Mouse (Mus musculus): ENCODE data around the gene Trmt6. TPM values are rescaled to one million over a fixed set of nuclear protein-coding genes. Genes with fewer than 3 reads are reported as not detected.

The Trmt6 gene
- total RNA-seq (2023) = 10 to 100 TPM; 32.4 to 40.8 TPM

DNA sequence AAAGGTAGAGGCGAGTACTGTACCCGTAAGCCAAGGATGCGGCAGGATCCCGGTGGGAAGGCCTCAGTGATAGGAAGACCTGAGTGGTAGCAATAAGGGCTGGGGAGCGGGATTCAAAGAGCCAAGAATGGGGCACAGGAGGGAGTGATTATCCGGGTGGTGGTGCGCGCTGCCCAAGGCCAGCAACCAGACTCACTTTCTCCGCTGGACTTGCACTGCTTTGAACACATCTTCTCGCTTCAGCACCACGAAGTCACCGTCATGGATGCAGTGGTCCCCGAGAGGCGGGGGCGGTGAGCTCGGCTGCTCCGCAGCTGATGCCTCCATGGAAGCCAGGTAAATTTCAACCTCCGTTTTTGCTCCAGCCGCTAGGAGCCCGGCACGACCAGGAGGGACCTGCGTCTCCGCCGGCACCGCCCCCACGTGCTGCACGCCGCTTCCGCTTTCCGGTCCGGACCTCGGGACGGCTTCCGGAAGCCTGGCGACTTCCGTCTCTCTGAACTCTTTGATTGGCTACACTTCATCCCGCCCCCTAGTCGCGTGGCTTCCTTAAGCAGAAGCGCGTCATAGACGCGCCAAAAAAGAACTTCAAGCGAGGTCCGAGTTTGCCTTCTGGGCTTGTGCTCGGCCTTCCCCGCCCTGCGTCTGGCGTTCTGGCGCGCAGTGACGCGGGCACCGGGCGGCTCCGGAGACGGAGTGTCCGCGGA, at the start of gene Trmt6, which contains the start of gene Mcm8:
Trmt6 (minus strand) TSS at position 448 of the 707 bp plus-strand sequence.
Mcm8 (plus strand) TSS at position 534 of the 707 bp plus-strand sequence.

DNA sequence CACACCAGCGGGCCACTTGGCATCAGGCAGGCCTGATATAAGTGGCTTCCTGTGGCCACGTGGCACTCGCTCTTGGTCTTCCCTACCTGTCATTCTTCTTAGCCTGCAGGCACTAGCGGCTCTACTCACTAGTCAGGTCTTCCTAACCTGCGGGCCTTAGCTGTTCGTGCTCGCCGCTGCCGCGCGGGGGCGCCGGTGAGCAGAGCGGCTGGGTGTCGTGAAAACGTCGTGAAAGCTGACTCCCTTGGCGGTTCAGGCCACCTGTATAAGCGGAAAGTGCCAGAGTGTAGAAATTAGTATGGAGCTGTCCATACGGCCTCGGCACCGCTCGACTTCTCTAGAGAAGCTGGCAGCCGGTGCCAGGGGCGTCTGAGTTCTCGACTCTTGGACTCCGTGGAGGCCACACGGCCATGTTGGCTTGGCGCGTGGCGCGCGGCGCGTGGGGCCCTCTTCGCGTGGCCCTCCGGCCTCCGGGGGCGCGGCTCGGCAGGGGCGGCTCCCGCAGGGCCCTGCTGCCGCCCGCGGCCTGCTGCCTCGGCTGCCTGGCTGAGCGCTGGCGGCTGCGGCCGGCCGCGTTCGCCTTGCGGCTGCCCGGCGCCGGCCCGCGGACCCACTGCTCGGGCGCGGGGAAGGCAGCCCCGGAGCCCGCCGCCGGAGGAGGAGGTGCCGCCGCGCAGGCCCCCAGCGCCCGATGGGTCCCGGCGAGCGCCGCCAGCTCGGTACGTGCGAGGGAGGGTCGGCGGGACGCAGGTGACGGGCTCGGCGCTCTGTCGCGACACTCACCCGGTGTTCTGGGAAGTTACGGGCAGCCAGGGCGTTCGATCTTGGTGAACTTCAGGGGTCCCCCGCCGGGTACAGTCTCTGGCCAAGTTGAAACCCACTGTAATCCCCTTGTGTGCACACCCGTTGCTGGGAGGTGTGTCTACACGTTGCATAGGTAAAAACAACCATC, 30.8 kb upstream of the Trmt6 start, which contains the start of gene Crls1:
Crls1 (plus strand) TSS at position 260 of the 952 bp plus-strand sequence.

DNA sequence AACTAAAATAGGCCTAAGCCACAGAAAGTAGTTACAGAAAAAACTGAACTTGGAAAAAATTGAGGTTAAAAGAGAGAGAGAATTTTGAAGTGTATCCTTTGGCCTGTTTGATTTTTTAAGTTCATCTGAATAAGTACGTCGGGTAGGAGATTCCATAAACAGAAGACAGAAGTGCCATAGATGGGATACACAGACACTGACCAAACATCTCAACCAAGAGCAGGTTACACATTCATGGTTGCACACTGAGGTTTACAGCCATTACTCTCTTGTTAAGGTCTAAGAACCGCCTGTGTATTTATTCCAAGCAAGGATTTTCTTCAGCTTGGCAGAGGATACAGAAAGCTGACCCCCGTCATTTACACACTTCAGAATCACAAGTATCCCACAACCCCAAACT, 34.9 kb downstream of the Trmt6 start, which contains the start of gene Chgb:
Chgb (plus strand) TSS at position 301 of the 400 bp plus-strand sequence.

Other genes with a start within 250 kb of the Trmt6 start
- 10 to 100 TPM; 60.1 to 72.8 TPM for gene Gpcpd1, start 228.3 kb downstream of the Trmt6 start, total RNA-seq (2023)
- gene Shld1, start 129.1 kb downstream of the Trmt6 start, total RNA-seq (2023) = 10 to 100 TPM; 28.4 to 37.4 TPM
- not detected for gene Chgb, start 34.8 kb downstream of the Trmt6 start, total RNA-seq (2023)
- 1 to 10 TPM; 3.6 to 5.2 TPM for gene Mcm8, start 86 bp upstream of the Trmt6 start, total RNA-seq (2023)
- 10 to 100 TPM; 10.8 to 13.4 TPM for gene Crls1, start 30.6 kb upstream of the Trmt6 start, total RNA-seq (2023)
- under 1 TPM; 0.23 to 0.30 TPM for gene Lrrn4, start 64.8 kb upstream of the Trmt6 start, total RNA-seq (2023)
- not detected for gene Fermt1, start 129.9 kb upstream of the Trmt6 start, total RNA-seq (2023)